Mouse (Mus musculus) thymus, postnatal 14 days (tissue): ENCODE results near the gene Dlg4.
A peak's percentile ranks its signal among the peaks of the same experiment; 100 is the strongest.
"Not testable (repeated sequence)": the region's sequence is repeated elsewhere in the genome, so short reads cannot be mapped to it uniquely, and the experiment has no call there.

Source experiments
- DNase-seq: peaks from one replicate; pipeline ENCODE4 v3.0.0; 2021

Dlg4 gene

DNA sequence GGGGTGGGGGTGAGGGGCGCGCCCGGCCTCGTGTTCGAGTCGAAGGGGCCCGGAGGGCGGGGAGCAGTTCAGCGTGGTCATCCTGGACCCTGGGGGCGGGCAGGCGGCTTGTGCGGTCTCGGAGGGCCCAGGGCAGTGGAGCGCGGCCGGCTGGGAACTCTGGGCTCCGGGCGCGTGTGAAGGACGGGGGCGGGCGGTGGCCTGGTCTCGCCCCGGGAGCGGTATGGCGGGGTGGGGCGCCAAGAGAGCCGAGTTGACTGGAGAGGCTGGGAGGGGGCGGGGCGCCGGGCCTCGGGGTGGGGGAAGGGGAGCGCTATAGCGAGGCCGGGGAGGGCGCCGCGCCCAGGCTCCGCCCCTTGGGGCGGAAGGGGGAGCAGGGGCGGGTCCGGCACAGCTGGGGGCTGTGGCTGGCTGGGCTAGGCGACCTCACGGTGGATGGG lies 19.7 kb upstream of the Dlg4 start:
- DNase-seq, result peak; percentile 95

DNA sequence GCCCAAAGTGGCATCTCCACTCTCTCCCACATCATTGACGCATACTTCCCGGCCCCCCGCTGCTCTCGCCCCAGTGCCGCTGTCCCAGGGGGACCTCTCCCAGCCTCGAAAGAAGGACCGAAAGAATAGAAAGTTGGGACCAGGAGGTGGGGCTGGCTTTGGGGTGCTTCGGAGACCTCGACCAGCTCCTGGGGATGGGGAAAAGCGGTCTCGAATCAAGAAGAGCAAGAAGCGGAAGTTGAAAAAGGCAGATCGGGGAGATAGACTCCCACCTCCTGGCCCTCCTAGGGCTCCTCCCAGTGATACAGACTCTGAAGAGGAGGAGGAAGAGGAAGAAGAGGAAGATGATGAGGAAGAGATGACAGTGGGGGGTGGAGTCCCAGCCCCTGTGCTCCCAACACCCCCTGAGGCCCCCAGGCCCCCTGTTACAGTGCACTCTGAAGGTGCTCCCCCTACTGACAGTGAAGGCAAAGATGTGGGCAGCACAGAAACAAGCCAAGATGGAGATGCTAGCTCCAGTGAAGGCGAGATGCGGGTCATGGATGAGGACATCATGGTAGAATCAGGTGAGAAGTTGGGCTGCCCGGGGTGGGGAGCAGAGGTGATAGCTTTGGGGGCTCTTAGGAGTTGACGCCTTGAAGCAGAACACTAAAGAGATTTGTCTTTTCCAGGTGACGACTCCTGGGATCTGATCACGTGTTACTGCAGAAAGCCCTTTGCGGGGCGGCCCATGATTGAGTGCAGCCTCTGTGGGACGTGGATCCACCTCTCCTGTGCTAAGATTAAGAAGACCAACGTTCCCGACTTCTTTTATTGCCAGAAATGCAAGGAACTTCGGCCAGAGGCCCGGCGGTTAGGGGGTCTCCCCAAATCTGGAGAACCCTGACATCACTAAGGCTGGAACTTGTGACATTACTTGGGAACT lies 17.9 kb upstream of the Dlg4 start:
- DNase-seq, result peak; percentile 46

- no peak for DNase-seq
Observed at GRCm38 (mm10) chr11:69999666-70000065, 17.1 kb upstream of the Dlg4 start.

- DNase-seq, result peak; percentile 91
Observed at GRCm38 (mm10) chr11:70000396-70000898, 16.3 kb upstream of the Dlg4 start, which contains the start of gene Dvl2. Gene Dvl2 (plus strand): TSS chr11:70000595.

GRCm38 (mm10) chr11:70001159-70001558 lies 15.6 kb upstream of the Dlg4 start:
- DNase-seq, result no peak

DNA sequence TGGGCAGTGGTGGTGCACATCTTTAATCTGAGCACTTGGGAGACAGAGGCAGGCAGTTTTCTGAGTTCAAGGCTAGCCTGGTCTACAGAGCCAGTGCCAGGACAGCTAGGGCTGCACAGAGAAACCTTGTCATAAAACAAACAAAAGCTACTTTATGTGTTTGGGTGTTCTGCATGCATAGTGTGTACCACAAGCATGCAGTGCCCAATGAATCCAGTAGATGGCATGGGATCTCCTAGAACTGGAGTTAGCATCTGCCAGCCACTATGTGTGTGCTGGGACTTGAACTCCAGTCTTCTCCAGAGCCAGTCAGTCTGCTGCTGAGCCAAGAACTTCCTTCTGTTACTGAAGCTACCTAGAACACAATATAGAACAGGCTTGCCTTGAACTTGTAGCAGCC lies 14.9 kb upstream of the Dlg4 start:
- peak; percentile 76 for DNase-seq

DNA sequence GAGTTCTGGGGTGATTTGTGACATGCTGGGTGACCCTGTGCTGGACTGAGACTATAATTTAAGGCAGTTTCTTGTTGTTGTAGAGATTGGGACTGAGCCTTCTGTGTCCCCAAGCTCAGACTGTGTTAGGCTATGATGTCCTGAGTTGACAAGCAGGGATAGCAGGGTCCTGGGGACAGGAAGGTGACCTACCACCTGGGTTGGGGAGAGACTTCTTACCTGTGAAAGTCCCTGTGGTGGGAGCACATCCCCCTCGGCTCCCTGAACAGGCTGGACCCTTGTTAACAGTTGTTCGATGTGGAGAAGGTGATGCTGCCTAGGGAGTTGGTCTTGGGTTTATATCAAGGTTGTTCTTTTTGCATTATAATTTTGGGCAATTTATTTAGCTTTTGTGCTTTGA lies 14.3 kb upstream of the Dlg4 start:
- DNase-seq, result no peak

GRCm38 (mm10) chr11:70005521-70005920 lies 11.2 kb upstream of the Dlg4 start:
- DNase-seq, result peak; percentile 58

DNA sequence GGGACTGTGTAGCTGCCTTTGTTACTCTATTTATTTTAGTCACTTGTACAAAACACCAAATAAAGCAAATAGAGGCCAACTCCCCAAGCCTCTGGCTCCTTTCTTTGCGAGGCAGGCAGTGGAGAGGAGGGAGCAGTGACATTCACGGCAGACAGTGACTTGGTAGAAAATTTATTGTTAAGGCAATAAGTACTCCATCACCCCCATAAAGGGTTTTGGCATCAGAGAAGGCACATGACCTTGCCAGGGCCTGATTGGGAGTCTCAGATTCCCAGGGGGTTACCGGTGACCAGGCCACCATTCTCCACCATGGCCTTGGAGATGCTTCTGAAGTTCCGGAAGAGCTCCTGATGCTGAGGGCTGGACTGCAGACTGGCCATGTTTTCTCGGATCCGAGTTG lies 6.7 kb upstream of the Dlg4 start:
- no peak for DNase-seq

GRCm38 (mm10) chr11:70010548-70010947 lies 6.2 kb upstream of the Dlg4 start:
- no peak for DNase-seq

DNA sequence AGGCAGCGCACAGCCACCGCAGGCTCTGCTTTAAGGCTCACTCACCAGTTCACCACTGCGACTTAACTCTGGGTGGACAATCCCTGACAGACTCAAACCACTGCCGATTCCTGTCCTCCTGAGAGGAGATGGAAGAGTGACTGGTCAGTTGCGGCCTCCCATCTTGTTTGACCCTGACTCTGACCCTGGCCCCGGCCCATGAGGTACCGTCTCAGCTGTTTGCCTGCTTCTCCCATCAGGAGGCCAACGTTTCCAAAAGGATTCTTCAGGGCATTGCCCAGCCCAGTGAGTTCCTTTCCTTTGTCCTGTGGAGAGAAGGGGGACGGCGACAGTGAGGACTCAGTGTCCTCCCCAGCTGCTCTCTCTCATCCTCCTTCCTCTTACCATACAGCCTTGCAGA lies 5.8 kb upstream of the Dlg4 start:
- DNase-seq, result no peak

GRCm38 (mm10) chr11:70012931-70013330 lies 3.8 kb upstream of the Dlg4 start:
- no peak for DNase-seq

GRCm38 (mm10) chr11:70013408-70013807 lies 3.3 kb upstream of the Dlg4 start:
- no peak for DNase-seq

DNA sequence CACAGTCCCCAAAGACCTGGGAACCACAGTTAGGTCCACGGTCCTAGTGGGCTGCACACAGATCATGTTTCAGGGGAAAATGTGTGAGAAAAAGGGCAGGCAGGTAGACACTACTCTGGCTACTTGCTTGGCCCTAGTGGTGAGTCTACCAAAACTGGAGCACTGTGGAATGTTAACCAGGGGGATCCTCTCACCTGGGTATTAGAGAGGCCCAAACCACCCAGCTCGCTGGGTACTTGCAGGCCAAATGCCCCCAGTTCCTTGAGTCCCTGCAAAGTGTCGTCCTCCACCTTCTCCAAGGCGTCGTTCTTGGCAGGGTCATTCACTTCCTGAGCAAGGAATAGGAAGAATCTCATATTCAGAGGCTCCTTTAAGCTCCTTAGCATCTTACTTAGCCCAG lies 2.7 kb upstream of the Dlg4 start:
- DNase-seq, result no peak

- DNase-seq, result peak; percentile 90
Observed at GRCm38 (mm10) chr11:70014880-70015558, 1.7 kb upstream of the Dlg4 start, which contains the start of gene Acadvl. Gene Acadvl (minus strand): TSS chr11:70015411.

DNA sequence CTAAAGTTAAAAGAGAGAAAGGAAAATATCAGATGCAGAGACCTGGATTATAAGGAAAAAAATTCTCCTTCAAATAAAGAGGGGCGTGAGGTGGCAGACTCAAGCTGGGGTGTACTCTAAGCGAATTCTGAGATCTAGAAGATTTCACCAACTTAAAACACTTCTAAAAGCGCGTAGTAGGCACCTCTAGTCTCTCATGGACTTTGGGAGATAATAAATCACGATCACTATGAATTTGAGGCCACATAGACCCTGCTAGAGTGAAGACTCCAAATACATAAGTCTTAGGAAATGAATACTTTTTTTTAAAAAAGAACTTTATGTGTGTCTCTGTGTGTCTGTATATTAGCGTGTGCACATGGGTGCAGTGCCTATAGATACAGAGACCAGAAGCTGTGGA lies 1.1 kb upstream of the Dlg4 start:
- DNase-seq, result no peak

- DNase-seq, result not testable (repeated sequence)
Observed at GRCm38 (mm10) chr11:70016177-70016576, 565 bp upstream of the Dlg4 start.

DNA sequence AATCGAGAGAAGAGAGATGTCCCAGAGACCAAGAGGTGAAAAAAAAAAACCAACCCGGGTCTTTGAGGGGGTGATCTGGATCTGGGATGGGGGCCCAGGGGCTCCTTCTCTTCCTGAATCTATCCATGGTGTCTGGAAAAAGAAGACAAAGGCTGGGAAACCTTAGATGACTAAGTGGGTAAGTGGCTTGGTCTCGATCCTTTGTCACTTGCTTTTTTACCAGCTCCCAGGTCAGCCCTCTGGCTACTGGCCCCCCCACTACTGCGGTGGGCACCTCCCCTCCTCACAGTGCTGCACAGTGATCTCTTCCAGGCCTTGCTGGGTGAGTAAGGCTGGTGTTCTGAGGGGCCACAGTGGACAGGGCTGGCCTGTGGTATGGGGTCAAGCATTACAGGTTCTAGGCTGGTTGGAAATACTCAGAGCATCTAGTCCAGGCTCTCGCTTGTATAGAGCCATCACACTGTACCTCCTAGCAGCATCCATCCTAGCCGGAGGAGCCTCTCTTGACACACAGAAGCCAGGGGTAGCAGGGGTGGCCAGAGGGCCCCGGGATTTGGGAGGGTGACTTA lies 541 bp downstream of the Dlg4 start:
- DNase-seq, result no peak

DNA sequence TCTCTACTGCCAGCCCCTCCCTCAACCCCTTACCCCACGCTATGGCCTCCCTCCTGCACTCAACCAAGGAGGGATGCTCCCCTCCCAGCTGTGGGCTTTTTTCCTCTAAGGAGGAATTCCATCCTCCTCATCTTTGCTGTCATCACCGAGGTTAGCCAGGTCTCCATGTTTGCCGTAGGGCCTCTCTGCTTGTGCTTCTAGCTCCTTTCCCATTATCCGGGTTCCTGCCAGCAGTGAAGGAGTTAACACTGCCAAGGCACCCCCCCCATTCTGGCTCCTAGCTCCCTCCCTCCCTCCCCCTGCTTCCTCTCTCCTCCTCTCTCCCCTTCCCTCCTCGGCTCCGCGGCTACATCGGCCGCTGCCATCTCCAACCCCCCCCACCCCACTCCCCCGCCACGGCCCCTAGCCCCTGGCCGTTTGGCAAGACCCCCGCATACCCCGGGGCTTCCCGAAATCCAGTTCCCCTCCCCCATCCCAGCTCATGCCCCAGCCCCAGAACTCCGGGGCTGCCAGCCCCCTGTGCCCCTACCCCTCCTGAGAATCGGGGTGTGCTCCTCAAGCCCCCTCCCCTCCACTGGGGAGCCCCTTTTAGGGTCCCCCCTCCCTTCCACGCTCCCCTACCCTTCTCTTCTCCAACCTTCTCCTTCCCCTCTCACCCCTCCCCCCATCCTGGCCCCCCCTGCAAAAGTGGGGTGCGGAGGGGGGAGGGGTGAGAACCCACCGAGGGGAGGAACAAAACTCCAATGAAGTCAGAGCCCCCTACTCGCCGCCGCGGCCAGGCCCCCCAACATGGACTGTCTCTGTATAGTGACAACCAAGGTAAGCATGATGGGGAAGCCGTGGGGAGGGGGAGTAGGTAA lies 1.6 kb downstream of the Dlg4 start:
- DNase-seq, result peak; percentile 68

DNA sequence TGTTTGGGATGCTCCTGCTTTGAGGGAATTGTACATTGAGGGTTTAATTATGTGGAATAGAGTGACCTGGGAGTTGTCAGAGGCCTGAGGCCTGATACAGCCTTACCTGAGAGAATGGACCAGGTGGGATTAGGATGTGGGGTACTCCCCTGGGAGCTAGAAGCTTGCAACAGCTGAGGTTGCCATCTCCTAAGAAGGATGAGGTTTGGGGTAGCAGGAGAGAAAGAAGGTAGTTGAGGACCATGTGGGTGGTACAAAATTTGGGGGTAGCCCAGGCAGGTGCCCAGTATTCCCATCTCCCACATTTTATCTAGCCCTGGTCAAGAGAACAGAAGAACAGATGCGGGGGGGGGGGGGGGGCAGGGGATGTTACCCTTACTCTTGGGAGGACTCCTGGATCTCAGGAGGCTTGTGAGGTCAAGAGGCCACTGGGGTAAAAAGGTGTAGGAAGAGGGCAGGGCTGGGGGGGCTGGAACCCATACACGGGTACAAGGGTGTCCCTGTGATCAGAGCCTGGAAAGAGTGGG lies 2.8 kb downstream of the Dlg4 start:
- no peak for DNase-seq

- peak; percentile 81 for DNase-seq
Observed at GRCm38 (mm10) chr11:70020022-70020631, 3.4 kb downstream of the Dlg4 start.
